Mouse (Mus musculus) myocyte (in vitro differentiated cells): ENCODE measurements at regions not wholly inside any gene's neighbourhood (a gene's known extent, or its start where the extent isn't known, plus 50 kb on each side); places are given as distances from the start of the nearest gene placed in this dataset.

Experiments
- H3K27me3 ChIP-seq: one replicate; pipeline ENCODE4 v1.6.1; 2011; ENCODE audit not compliant: control insufficient read depth, insufficient read depth, insufficient read length
- H3K36me3 ChIP-seq: one replicate; pipeline ENCODE4 v1.6.1; 2011; ENCODE audit not compliant: control insufficient read depth, insufficient read depth
- H3K4me2 ChIP-seq: one replicate; pipeline ENCODE4 v1.6.1; 2011; ENCODE audit warnings: low read depth, control low read depth
- H3K4me3 ChIP-seq: one replicate; pipeline ENCODE4 v1.5.1; 2011; ENCODE audit warnings: mild to moderate bottlenecking, control low read depth, moderate library complexity
- H3K79me2 ChIP-seq: one replicate; pipeline ENCODE4 v1.6.1; 2011; ENCODE audit not compliant: control insufficient read depth, insufficient read depth
- H3ac ChIP-seq: one replicate; pipeline ENCODE4 v1.6.1; 2011; ENCODE audit not compliant: control insufficient read depth, insufficient read length
- CEBPB ChIP-seq: IDR thresholded peaks from 2 replicates; pipeline ENCODE4 v1.6.1; 2011; ENCODE audit warnings: mild to moderate bottlenecking, moderate library complexity; ENCODE audit not compliant: poor library complexity, insufficient read depth, severe bottlenecking
- E2F4 ChIP-seq: IDR thresholded peaks from one replicate; pipeline ENCODE4 v1.6.1; 2011; ENCODE audit warnings: mild to moderate bottlenecking, control low read depth, moderate library complexity; ENCODE audit not compliant: insufficient read depth
- MAX ChIP-seq: IDR thresholded peaks from one replicate; pipeline ENCODE4 v1.6.1; 2011; ENCODE audit warnings: low read depth, mild to moderate bottlenecking, control low read depth
- MYOD1 ChIP-seq, 3 experiments: IDR thresholded peaks; one replicate each; pipeline ENCODE4 v1.6.1; 2011; ENCODE audit warnings: control low read depth in 2 of 3, low read depth in 2 of 3, mild to moderate bottlenecking in 2 of 3, moderate library complexity in 1 of 3; ENCODE audit not compliant: insufficient read length in 2 of 3, control insufficient read depth in 1 of 3
- MYOG ChIP-seq, 3 experiments: IDR thresholded peaks; one replicate each; pipeline ENCODE4 v1.6.1; 2011; ENCODE audit warnings: control low read depth in 2 of 3, low read depth in 2 of 3, mild to moderate bottlenecking in 2 of 3; ENCODE audit not compliant: insufficient read length in 2 of 3, control insufficient read depth in 1 of 3, insufficient read depth in 1 of 3
- POLR2A ChIP-seq: IDR thresholded peaks from one replicate; pipeline ENCODE4 v1.6.1; 2011; ENCODE audit warnings: low read depth, mild to moderate bottlenecking, control low read depth, moderate library complexity; ENCODE audit not compliant: insufficient read length
- POLR2AphosphoS2 ChIP-seq: IDR thresholded peaks from one replicate; pipeline ENCODE4 v1.6.1; 2011; ENCODE audit warnings: low read depth, control low read depth; ENCODE audit not compliant: insufficient read length
- REST ChIP-seq: IDR thresholded peaks from one replicate; pipeline ENCODE4 v1.6.1; 2011; ENCODE audit warnings: mild to moderate bottlenecking, control low read depth, moderate library complexity; ENCODE audit not compliant: insufficient read depth, insufficient read length
- SRF ChIP-seq: IDR thresholded peaks from one replicate; pipeline ENCODE4 v1.6.1; 2011; ENCODE audit warnings: low read depth; ENCODE audit not compliant: control insufficient read depth, insufficient read length
- TCF12 ChIP-seq: IDR thresholded peaks from one replicate; pipeline ENCODE4 v1.6.1; 2011; ENCODE audit warnings: mild to moderate bottlenecking, control low read depth; ENCODE audit not compliant: poor library complexity, insufficient read depth, severe bottlenecking
- TCF3 ChIP-seq: IDR thresholded peaks from one replicate; pipeline ENCODE4 v1.6.1; 2011; ENCODE audit warnings: low read depth, control low read depth; ENCODE audit not compliant: insufficient read length
- USF1 ChIP-seq: IDR thresholded peaks from one replicate; pipeline ENCODE4 v1.6.1; 2011; ENCODE audit warnings: low read depth, mild to moderate bottlenecking, control low read depth, moderate library complexity

DNA sequence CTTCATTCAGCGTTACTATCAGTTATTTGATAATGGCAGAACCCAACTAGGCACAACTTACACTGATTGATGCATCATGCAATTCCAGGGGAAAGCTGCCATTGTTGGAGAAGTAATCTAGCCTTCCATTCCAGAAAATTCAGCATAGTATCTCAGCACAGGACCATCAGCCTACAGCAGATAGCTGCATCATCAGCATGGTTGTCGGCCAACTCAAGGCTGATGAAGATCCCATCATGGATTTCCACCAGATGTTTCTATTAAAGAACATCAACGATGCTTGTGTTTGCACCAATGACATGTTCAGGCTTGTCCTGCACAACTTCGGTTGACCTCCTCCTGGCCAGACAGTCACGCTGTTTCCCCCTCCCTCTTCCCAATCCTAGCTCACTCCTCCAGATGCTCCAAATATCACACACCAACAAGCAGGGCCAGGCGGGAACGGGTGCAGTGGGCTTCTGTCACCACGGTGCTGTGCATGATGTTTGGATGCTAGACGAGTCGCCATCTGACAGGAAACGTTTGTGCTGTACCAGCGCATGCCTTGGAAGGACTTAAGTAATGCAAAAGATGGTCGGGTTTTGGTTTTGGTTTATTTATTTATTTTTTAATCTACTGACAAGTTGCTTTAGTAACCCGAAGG lies 204.5 kb upstream of the Krr1 start:
- no peaks in the 10 kb centered on the region for H3K27me3 ChIP-seq
- no peak overlapping the region for H3ac ChIP-seq
- no peaks in the 10 kb centered on the region for H3K36me3 ChIP-seq
- TF ChIP-seq MYOG (IDR thresholded peaks at IDR 0.05; ENCODE audit: control insufficient read depth in 1 of 3, insufficient read depth in 1 of 3, insufficient read length in 2 of 3, low read depth in 2 of 3): no peak
- no peak overlapping the region for H3K4me3 ChIP-seq
- H3K79me2 ChIP-seq: no peaks in the 10 kb centered on the region
- peak overlapping the region; percentile 5 for H3K4me2 ChIP-seq

DNA sequence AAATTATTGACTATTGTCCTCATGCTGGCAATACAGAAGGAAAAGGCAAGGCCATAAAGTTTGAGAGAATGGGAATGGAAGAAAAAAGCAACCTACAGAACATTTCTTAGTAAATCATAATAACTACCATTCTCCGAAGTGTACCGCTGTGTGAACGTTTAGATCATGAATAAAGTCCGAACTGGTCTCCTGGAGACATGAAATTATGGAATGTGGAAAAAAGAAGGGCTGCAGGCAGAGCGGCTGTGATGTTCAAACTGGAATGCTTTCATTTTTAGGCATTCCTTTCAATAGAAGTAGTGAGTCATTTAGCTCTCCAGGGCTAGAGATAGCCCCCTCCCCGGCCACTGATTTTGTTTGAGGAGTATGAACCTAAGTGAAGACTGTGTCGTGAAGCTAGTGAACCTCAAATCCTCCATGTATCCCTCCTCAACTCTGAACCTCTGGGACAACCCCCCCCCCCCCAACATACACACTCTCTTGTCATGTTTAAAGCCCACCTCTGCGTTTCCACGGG lies 202.9 kb upstream of the Krr1 start:
- no peaks in the 10 kb centered on the region for H3K36me3 ChIP-seq
- no peak overlapping the region for H3K4me2 ChIP-seq
- no peak overlapping the region for H3ac ChIP-seq
- TF ChIP-seq E2F4 (no peak), CEBPB (no peak)
- no peak overlapping the region for H3K4me3 ChIP-seq
- H3K79me2 ChIP-seq: no peaks in the 10 kb centered on the region
- H3K27me3 ChIP-seq: no peaks in the 10 kb centered on the region

GRCm38 (mm10) chr10:111770027-111770426 lies 202.4 kb upstream of the Krr1 start:
- no peak overlapping the region for H3K4me3 ChIP-seq
- no peaks in the 10 kb centered on the region for H3K79me2 ChIP-seq
- no peak overlapping the region for H3K4me2 ChIP-seq
- H3K36me3 ChIP-seq: no peaks in the 10 kb centered on the region
- no peak overlapping the region for H3ac ChIP-seq
- no peaks in the 10 kb centered on the region for H3K27me3 ChIP-seq
- no peak for TF ChIP-seq POLR2AphosphoS2
- TF ChIP-seq USF1: no peak
- TF ChIP-seq MYOG (IDR thresholded peaks at IDR 0.05; ENCODE audit: control insufficient read depth in 1 of 3, insufficient read depth in 1 of 3, insufficient read length in 2 of 3, low read depth in 2 of 3): no peak
- TF ChIP-seq E2F4: no peak
- no peak for TF ChIP-seq POLR2A
- no peak for TF ChIP-seq SRF
- TF ChIP-seq CEBPB: no peak
- TF ChIP-seq MAX: no peak
- no peak for TF ChIP-seq TCF3
- no peak for TF ChIP-seq REST
- TF ChIP-seq MYOD1 (IDR thresholded peaks at IDR 0.05; ENCODE audit: control insufficient read depth in 1 of 3, insufficient read length in 2 of 3, low read depth in 2 of 3): no peak
- no peak for TF ChIP-seq TCF12

DNA sequence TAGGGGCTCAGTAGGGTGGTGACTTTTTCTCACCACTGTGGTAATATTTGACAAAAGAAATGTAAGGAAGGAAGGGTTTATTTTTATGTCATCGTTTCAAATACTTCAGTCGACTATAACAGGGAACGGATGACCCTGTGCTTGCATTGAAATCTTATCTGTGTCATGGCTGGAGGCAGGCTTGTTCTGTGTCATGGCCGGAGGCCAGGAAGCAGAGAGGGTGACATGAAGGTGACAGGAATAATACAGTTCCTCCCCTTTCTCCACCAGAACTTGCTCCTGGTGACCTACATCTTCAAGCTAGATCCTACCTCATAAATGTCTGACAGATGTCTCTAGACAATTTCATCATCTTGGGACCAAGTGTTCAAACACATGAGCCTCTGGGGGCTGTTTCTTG lies 201.5 kb upstream of the Krr1 start:
- Histone ChIP-seq H3K36me3 (no peaks in the 10 kb centered on the region), H3ac (no peak overlapping the region), H3K27me3 (no peaks in the 10 kb centered on the region), H3K79me2 (no peaks in the 10 kb centered on the region), H3K4me3 (no peak overlapping the region), H3K4me2 (no peak overlapping the region)
- no peak for TF ChIP-seq POLR2A

- H3K27me3 ChIP-seq: no peaks in the 10 kb centered on the region
- no peak overlapping the region for H3K4me2 ChIP-seq
- no peaks in the 10 kb centered on the region for H3K79me2 ChIP-seq
- H3K36me3 ChIP-seq: no peaks in the 10 kb centered on the region
- no peak overlapping the region for H3ac ChIP-seq
- H3K4me3 ChIP-seq: no peak overlapping the region
- TF ChIP-seq MAX (no peak), MYOG (IDR thresholded peaks at IDR 0.05; ENCODE audit: control insufficient read depth in 1 of 3, insufficient read depth in 1 of 3, insufficient read length in 2 of 3, low read depth in 2 of 3) (no peak), POLR2A (no peak), TCF3 (no peak), SRF (no peak), USF1 (no peak), POLR2AphosphoS2 (no peak), CEBPB (no peak), MYOD1 (IDR thresholded peaks at IDR 0.05; ENCODE audit: control insufficient read depth in 1 of 3, insufficient read length in 2 of 3, low read depth in 2 of 3) (no peak), REST (no peak), TCF12 (no peak)
These were observed 194.9 kb upstream of the Krr1 start for GRCm38 (mm10) chr10:111777559-111777958.

GRCm38 (mm10) chr10:111778111-111778510 lies 194.4 kb upstream of the Krr1 start:
- Histone ChIP-seq H3K27me3 (no peaks in the 10 kb centered on the region), H3K4me3 (no peak overlapping the region), H3K4me2 (no peak overlapping the region), H3K79me2 (no peaks in the 10 kb centered on the region), H3K36me3 (no peaks in the 10 kb centered on the region), H3ac (no peak overlapping the region)
- TF ChIP-seq POLR2A: no peak
- no peak for TF ChIP-seq TCF3
- TF ChIP-seq MYOD1 (IDR thresholded peaks at IDR 0.05; ENCODE audit: control insufficient read depth in 1 of 3, insufficient read length in 2 of 3, low read depth in 2 of 3): no peak
- TF ChIP-seq MAX: no peak
- no peak for TF ChIP-seq USF1
- no peak for TF ChIP-seq REST
- no peak for TF ChIP-seq CEBPB
- no peak for TF ChIP-seq E2F4
- no peak for TF ChIP-seq POLR2AphosphoS2
- no peak for TF ChIP-seq SRF
- no peak for TF ChIP-seq MYOG (IDR thresholded peaks at IDR 0.05; ENCODE audit: control insufficient read depth in 1 of 3, insufficient read depth in 1 of 3, insufficient read length in 2 of 3, low read depth in 2 of 3)
- no peak for TF ChIP-seq TCF12
